Mouse (Mus musculus): ENCODE results near the gene Tnf. TPM values are rescaled to one million over a fixed set of nuclear protein-coding genes. Genes with fewer than 3 reads are reported as not detected.

Gene Tnf
- total and polyA plus RNA-seq, 2 experiments from 2014 or later = 0.12 to 0.53 TPM

GRCm38 (mm10) chr17:35158850-35159593, 42.8 kb downstream of the Tnf start:
- Histone ChIP-seq H3K27me3 (ENCODE audit: control insufficient read depth, insufficient read depth, low read length) (no peaks in the 10 kb centered on the region), H3K36me3 (replicated peaks; ENCODE audit: control insufficient read depth, insufficient read depth, low read length) (peaks cover 81% of the 10 kb centered on the region), H3K4me1 (ENCODE audit: control insufficient read depth, insufficient read depth) (peaks cover 15% of the 10 kb centered on the region), H3K9me3 (replicated peaks; ENCODE audit: control insufficient read depth, low read length) (no peaks in the 10 kb centered on the region), H3K4me2 (ENCODE audit: low read depth, low read length) (no peak overlapping the region), H3K27ac (ENCODE audit: low read depth) (no peak overlapping the region), H3K4me3 (ENCODE audit: low read depth, low read length) (no peak overlapping the region), H3K9ac (replicated peaks; ENCODE audit: low read depth, low read length) (no peak overlapping the region)
- TF ChIP-seq EP300 (IDR thresholded peaks at IDR 0.05; ENCODE audit: low read depth) (no peak), CTCF (IDR thresholded peaks at IDR 0.05; ENCODE audit: low read depth) (no peak)
- DNase-seq (ENCODE audit: low spot score) (no peak), ATAC-seq (ENCODE audit: insufficient read depth, low read depth) (no peak)
- WGBS = 92% methylated on average over 16 of the region's 16 CpGs

DNA sequence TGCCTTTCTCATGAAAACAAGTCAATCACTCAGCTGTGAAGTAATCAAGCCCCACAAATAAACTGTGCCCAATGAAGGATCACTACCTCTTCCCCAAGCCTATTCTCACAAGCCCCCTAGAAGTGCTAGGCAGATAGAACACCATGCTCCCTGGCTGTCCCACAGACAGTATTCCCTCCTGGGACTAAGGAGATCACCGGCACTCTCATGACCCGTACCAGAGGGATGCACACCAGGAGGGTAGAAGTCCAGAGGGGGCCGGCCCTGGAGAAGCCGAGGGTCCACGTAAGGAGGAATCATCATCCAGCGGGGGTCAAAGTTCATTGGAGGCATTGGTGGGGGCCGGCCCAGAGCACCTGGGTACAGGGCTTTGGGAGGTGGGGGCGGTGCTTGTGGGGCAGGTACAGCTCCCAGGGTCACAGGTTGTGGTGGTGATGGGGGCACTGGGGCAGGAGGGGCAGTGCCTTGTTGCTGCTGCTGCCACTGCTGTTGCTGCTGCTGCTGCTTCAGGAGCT, 44.1 kb downstream of the Tnf start:
- H3K36me3 ChIP-seq (replicated peaks; ENCODE audit: control insufficient read depth, insufficient read depth, low read length) = peaks cover 94% of the 10 kb centered on the region
- peaks cover 8% of the 10 kb centered on the region for H3K4me1 ChIP-seq (ENCODE audit: control insufficient read depth, insufficient read depth)
- DNase-seq (ENCODE audit: low spot score) (no peak), ATAC-seq (ENCODE audit: insufficient read depth, low read depth) (no peak)
- 89% methylated on average over 8 of the region's 8 CpGs for WGBS
- no peak for TF ChIP-seq CTCF (IDR thresholded peaks at IDR 0.05; ENCODE audit: low read depth)
- no peak for TF ChIP-seq EP300 (IDR thresholded peaks at IDR 0.05; ENCODE audit: low read depth)
- no peak overlapping the region for H3K9ac ChIP-seq (replicated peaks; ENCODE audit: low read depth, low read length)
- no peak overlapping the region for H3K4me3 ChIP-seq (ENCODE audit: low read depth, low read length)
- H3K27ac ChIP-seq (ENCODE audit: low read depth) = no peak overlapping the region
- H3K4me2 ChIP-seq (ENCODE audit: low read depth, low read length) = no peak overlapping the region
- no peaks in the 10 kb centered on the region for H3K27me3 ChIP-seq (ENCODE audit: control insufficient read depth, insufficient read depth, low read length)
- no peaks in the 10 kb centered on the region for H3K9me3 ChIP-seq (replicated peaks; ENCODE audit: control insufficient read depth, low read length)

- no peak for DNase-seq (ENCODE audit: low spot score)
- no peak overlapping the region for H3K4me2 ChIP-seq (ENCODE audit: low read depth, low read length)
- TF ChIP-seq CTCF (IDR thresholded peaks at IDR 0.05; ENCODE audit: low read depth) (no peak), EP300 (IDR thresholded peaks at IDR 0.05; ENCODE audit: low read depth) (no peak)
- H3K4me3 ChIP-seq (ENCODE audit: low read depth, low read length) = no peak overlapping the region
- no peaks in the 10 kb centered on the region for H3K27me3 ChIP-seq (ENCODE audit: control insufficient read depth, insufficient read depth, low read length)
- H3K9ac ChIP-seq (replicated peaks; ENCODE audit: low read depth, low read length) = no peak overlapping the region
- no peak for ATAC-seq (ENCODE audit: insufficient read depth, low read depth)
- no peak overlapping the region for H3K27ac ChIP-seq (ENCODE audit: low read depth)
- WGBS = 80% methylated on average over 8 of the region's 8 CpGs
- H3K9me3 ChIP-seq (replicated peaks; ENCODE audit: control insufficient read depth, low read length) = no peaks in the 10 kb centered on the region
- peaks cover 3% of the 10 kb centered on the region for H3K4me1 ChIP-seq (ENCODE audit: control insufficient read depth, insufficient read depth)
- peaks cover 99% of the 10 kb centered on the region for H3K36me3 ChIP-seq (replicated peaks; ENCODE audit: control insufficient read depth, insufficient read depth, low read length)
Observed at GRCm38 (mm10) chr17:35157254-35157653, 44.6 kb downstream of the Tnf start.

DNA sequence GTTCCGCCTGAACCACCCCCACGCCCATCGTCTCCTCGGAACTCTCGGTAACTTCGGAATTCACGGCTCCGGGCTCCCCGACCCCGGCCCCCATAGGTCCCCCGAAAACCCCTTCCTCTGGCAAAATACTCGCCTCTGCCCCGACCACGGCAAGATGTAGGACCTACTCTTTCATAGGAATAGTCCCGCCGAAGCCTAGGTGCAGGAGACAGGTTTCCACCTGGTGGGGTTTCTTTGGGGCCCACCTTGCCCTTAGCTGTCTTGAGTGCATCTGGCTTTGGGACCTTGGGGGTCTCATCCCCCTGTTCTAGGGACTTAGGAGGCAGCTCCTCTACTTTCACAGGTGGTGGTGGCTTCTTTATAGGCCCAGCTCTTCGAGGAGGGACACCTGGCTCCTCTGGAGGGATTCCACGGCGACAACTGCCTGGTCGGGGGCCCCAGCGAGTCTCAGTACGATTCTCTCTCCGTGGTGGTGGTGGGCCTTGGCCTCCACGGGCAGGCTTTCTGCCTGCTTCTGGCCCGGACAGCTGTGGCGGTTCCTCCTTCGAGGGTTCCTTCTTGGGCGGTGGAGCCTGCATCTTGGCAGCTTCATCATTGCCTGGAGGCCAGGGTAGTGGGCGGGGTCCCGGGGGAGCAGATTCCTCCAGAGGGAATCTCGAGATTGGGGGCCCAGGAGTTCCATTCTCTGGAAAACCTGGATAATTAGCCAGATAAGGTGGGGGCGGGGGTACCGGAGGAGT, 45.2 kb downstream of the Tnf start:
- Histone ChIP-seq H3K27ac (ENCODE audit: low read depth) (no peak overlapping the region), H3K9ac (replicated peaks; ENCODE audit: low read depth, low read length) (no peak overlapping the region), H3K27me3 (ENCODE audit: control insufficient read depth, insufficient read depth, low read length) (no peaks in the 10 kb centered on the region), H3K9me3 (replicated peaks; ENCODE audit: control insufficient read depth, low read length) (no peaks in the 10 kb centered on the region), H3K36me3 (replicated peaks; ENCODE audit: control insufficient read depth, insufficient read depth, low read length) (peaks cover 100% of the 10 kb centered on the region), H3K4me2 (ENCODE audit: low read depth, low read length) (no peak overlapping the region), H3K4me3 (ENCODE audit: low read depth, low read length) (no peak overlapping the region), H3K4me1 (ENCODE audit: control insufficient read depth, insufficient read depth) (no peaks in the 10 kb centered on the region)
- 85% methylated on average over 33 of the region's 33 CpGs for WGBS
- DNase-seq (ENCODE audit: low spot score) = no peak
- no peak for TF ChIP-seq CTCF (IDR thresholded peaks at IDR 0.05; ENCODE audit: low read depth)
- no peak for ATAC-seq (ENCODE audit: insufficient read depth, low read depth)

GRCm38 (mm10) chr17:35155451-35155850, 46.4 kb downstream of the Tnf start:
- DNase-seq (ENCODE audit: low spot score) (no peak), ATAC-seq (ENCODE audit: insufficient read depth, low read depth) (no peak)
- Histone ChIP-seq H3K4me3 (ENCODE audit: low read depth, low read length) (no peak overlapping the region), H3K27ac (ENCODE audit: low read depth) (no peak overlapping the region), H3K4me2 (ENCODE audit: low read depth, low read length) (no peak overlapping the region), H3K9me3 (replicated peaks; ENCODE audit: control insufficient read depth, low read length) (no peaks in the 10 kb centered on the region), H3K27me3 (ENCODE audit: control insufficient read depth, insufficient read depth, low read length) (no peaks in the 10 kb centered on the region), H3K36me3 (replicated peaks; ENCODE audit: control insufficient read depth, insufficient read depth, low read length) (peaks cover 99% of the 10 kb centered on the region), H3K4me1 (ENCODE audit: control insufficient read depth, insufficient read depth) (no peaks in the 10 kb centered on the region), H3K9ac (replicated peaks; ENCODE audit: low read depth, low read length) (no peak overlapping the region)
- 81% methylated on average over 12 of the region's 12 CpGs for WGBS
- no peak for TF ChIP-seq CTCF (IDR thresholded peaks at IDR 0.05; ENCODE audit: low read depth)
- TF ChIP-seq EP300 (IDR thresholded peaks at IDR 0.05; ENCODE audit: low read depth) = no peak

Measured in heart, postnatal 0 days (tissue).